Mouse (Mus musculus) heart, embryonic 14.5 days (tissue): ENCODE data around the gene Gm13285. TPM values are rescaled to one million over a fixed set of nuclear protein-coding genes. Genes with fewer than 3 reads are reported as not detected.
"Not testable (repeated sequence)": the region's sequence is repeated elsewhere in the genome, so short reads cannot be mapped to it uniquely, and the experiment has no call there.

Experiments
- ATAC-seq: fragments of 200-750 bp; cut with Nextera tagmentation; 2 replicates; pipeline ENCODE4 v1.8.0; 2017; ENCODE audit warnings: low read depth, moderate TSS enrichment; ENCODE audit not compliant: insufficient number of reproducible peaks, insufficient read depth, low FRiP score
- H3K27ac ChIP-seq, 2 experiments: fragments of 200-500 bp in 1 of 2; fragments of 300-500 bp in 1 of 2; sonication (generic) in 1 of 2; replicated peaks in 1 of 2; 2 replicates each; pipeline ENCODE4 v1.5.1; 2012 to 2014; ENCODE audit warnings: low read depth in 2 of 2, low read length in 2 of 2, control low read depth in 1 of 2, mild to moderate bottlenecking in 1 of 2, mixed read lengths in 1 of 2; ENCODE audit not compliant: control insufficient read depth in 1 of 2, insufficient read depth in 1 of 2
- H3K27me3 ChIP-seq: fragments of 300-500 bp; sonication (generic); 2 replicates; pipeline ENCODE4 v1.6.1; 2014; ENCODE audit warnings: mild to moderate bottlenecking, low read length, control low read depth; ENCODE audit not compliant: control insufficient read depth, insufficient read depth
- H3K36me3 ChIP-seq: fragments of 300-500 bp; sonication (generic); 2 replicates; pipeline ENCODE4 v1.6.1; 2014; ENCODE audit warnings: mild to moderate bottlenecking, control low read depth, low read length, mixed read lengths; ENCODE audit not compliant: control insufficient read depth, insufficient read depth
- H3K4me1 ChIP-seq, 2 experiments: fragments of 200-500 bp in 1 of 2; fragments of 300-500 bp in 1 of 2; sonication (generic) in 1 of 2; 2 replicates each; pipeline ENCODE4 v1.6.1; 2012 to 2014; ENCODE audit warnings: low read length in 2 of 2, control low read depth in 1 of 2, mixed read lengths in 1 of 2; ENCODE audit not compliant: control insufficient read depth in 2 of 2, insufficient read depth in 2 of 2
- H3K4me2 ChIP-seq: fragments of 300-500 bp; sonication (generic); 2 replicates; pipeline ENCODE4 v1.6.1; 2014; ENCODE audit warnings: mild to moderate bottlenecking, low read length
- H3K4me3 ChIP-seq, 2 experiments: fragments of 200-500 bp in 1 of 2; fragments of 300-500 bp in 1 of 2; sonication (generic) in 1 of 2; 2 replicates each; pipeline ENCODE4 v1.5.1; 2012 to 2014; ENCODE audit warnings: low read length in 2 of 2, mild to moderate bottlenecking in 2 of 2, control low read depth in 1 of 2, low read depth in 1 of 2, moderate library complexity in 1 of 2; ENCODE audit not compliant: control insufficient read depth in 1 of 2, insufficient read depth in 1 of 2
- H3K9ac ChIP-seq: fragments of 300-500 bp; sonication (generic); 2 replicates; pipeline ENCODE4 v1.6.1; 2014; ENCODE audit warnings: mild to moderate bottlenecking, low read length
- H3K9me3 ChIP-seq: fragments of 300-500 bp; sonication (generic); 2 replicates; pipeline ENCODE4 v1.6.1; 2016; ENCODE audit warnings: low read length, control low read depth; ENCODE audit not compliant: control insufficient read depth
- WGBS: fragments of 180-500 bp; shearing (Covaris S2); extraction: QIAGEN DNeasy Blood & Tissue Kit; methylation state at CpG from one replicate; pipeline ENCODE4 v1.1.7; 2014; 5-methylcytosine and 5-hydroxymethylcytosine counted together
- polyA plus RNA-seq: library from polyadenylated mRNA; unstranded; fragments of >200 nt; fragmentation: Nextera tagmentation; extraction: Ambion mirVana; gene quantifications from 2 replicates; pipeline ENCODE4 v1.2.1, GENCODE M21; 2014

Gm13285 gene
- polyA plus RNA-seq, 1 experiment from 2014 or later, result 0.80 TPM

- H3K4me1 ChIP-seq, ATAC-seq: not testable (repeated sequence)
- WGBS, result 85% methylated on average over 1 of the region's 1 CpGs
Measured at GRCm38 (mm10) chr4:88835225-88835624, 35.8 kb downstream of the Gm13285 start, which contains the start of gene Ifna5. Gene Ifna5, plus strand, starts transcription at chr4:88835525.

GRCm38 (mm10) chr4:88838828-88839227 is 39.4 kb downstream of the Gm13285 start:
- H3K4me1 ChIP-seq, result no peaks in the 10 kb centered on the region
- H3K27me3 ChIP-seq, result no peaks in the 10 kb centered on the region

More at GRCm38 (mm10) chr4:88835225-88835624, 35.8 kb downstream of the Gm13285 start, which contains the start of gene Ifna5:
- H3K27ac ChIP-seq, H3K4me3 ChIP-seq, H3K36me3 ChIP-seq, H3K4me2 ChIP-seq, H3K9ac ChIP-seq, H3K27me3 ChIP-seq, H3K9me3 ChIP-seq: not testable (repeated sequence)

GRCm38 (mm10) chr4:88840058-88840457 is 40.6 kb downstream of the Gm13285 start:
- Histone ChIP-seq H3K4me3 (no peak overlapping the region), H3K4me1 (no peaks in the 10 kb centered on the region), H3K9me3 (no peaks in the 10 kb centered on the region), H3K27ac (no peak overlapping the region), H3K4me2 (no peak overlapping the region), H3K36me3 (no peaks in the 10 kb centered on the region), H3K27me3 (no peaks in the 10 kb centered on the region), H3K9ac (no peak overlapping the region)
- ATAC-seq, result no peak
- 52% methylated on average over 3 of the region's 3 CpGs for WGBS

More at GRCm38 (mm10) chr4:88838828-88839227, 39.4 kb downstream of the Gm13285 start:
- Histone ChIP-seq H3K27ac (no peak overlapping the region), H3K4me2 (no peak overlapping the region), H3K9me3 (no peaks in the 10 kb centered on the region), H3K36me3 (no peaks in the 10 kb centered on the region), H3K4me3 (no peak overlapping the region), H3K9ac (no peak overlapping the region)
- no peak for ATAC-seq
- 42% methylated on average over 3 of the region's 3 CpGs for WGBS

GRCm38 (mm10) chr4:88841438-88841911 is 42.0 kb downstream of the Gm13285 start, which contains the start of gene Ifna4:
Gene Ifna4, plus strand, starts transcription at chr4:88841861.
- no peak within 1 kb of the TSS for H3K9ac ChIP-seq

GRCm38 (mm10) chr4:88845334-88845733 is 45.9 kb downstream of the Gm13285 start:
- Histone ChIP-seq H3K27ac (no peak overlapping the region), H3K36me3 (no peaks in the 10 kb centered on the region), H3K27me3 (no peaks in the 10 kb centered on the region), H3K9ac (no peak overlapping the region), H3K9me3 (no peaks in the 10 kb centered on the region), H3K4me2 (no peak overlapping the region), H3K4me3 (no peak overlapping the region), H3K4me1 (no peaks in the 10 kb centered on the region)
- WGBS, result 27% methylated on average over 2 of the region's 2 CpGs
- no peak for ATAC-seq

More at GRCm38 (mm10) chr4:88841438-88841911, 42.0 kb downstream of the Gm13285 start, which contains the start of gene Ifna4:
- no peak within 1 kb of the TSS for H3K4me2 ChIP-seq
- 37% methylated on average over 2 of the region's 2 CpGs for WGBS
- no peaks in the 10 kb centered on the region for H3K36me3 ChIP-seq
- no peak for ATAC-seq
- no peak within 1 kb of the TSS for H3K27ac ChIP-seq
- H3K4me1 ChIP-seq, result no peaks in the 10 kb centered on the region
- H3K9me3 ChIP-seq, result no peaks in the 10 kb centered on the region
- no peaks in the 10 kb centered on the region for H3K27me3 ChIP-seq
- H3K4me3 ChIP-seq, result no peak within 1 kb of the TSS

GRCm38 (mm10) chr4:88849698-88850097 is 50.2 kb downstream of the Gm13285 start, which contains the start of gene Ifna1:
Gene Ifna1, plus strand, starts transcription at chr4:88850087.
- Histone ChIP-seq H3K4me1 (no peaks in the 10 kb centered on the region), H3K27ac (no peak within 1 kb of the TSS), H3K4me3 (no peak within 1 kb of the TSS), H3K9ac (no peak within 1 kb of the TSS), H3K36me3 (no peaks in the 10 kb centered on the region), H3K4me2 (no peak within 1 kb of the TSS), H3K27me3 (no peaks in the 10 kb centered on the region), H3K9me3 (no peaks in the 10 kb centered on the region)
- no peak for ATAC-seq
- 70% methylated on average over 1 of the region's 1 CpGs for WGBS

Other genes starting within 250 kb of the Gm13285 start
- gene Ifna15, start 241.4 kb upstream of the Gm13285 start, polyA plus RNA-seq, result not detected in 2 replicates
- not detected in 2 replicates for gene Ifna14, start 227.9 kb upstream of the Gm13285 start, polyA plus RNA-seq
- not detected in 2 replicates for gene Ifna9, start 207.3 kb upstream of the Gm13285 start, polyA plus RNA-seq
- gene Ifna12, start 196.3 kb upstream of the Gm13285 start, polyA plus RNA-seq, result not detected in 2 replicates
- gene C87499, start 165.3 kb upstream of the Gm13285 start, polyA plus RNA-seq, result not detected in 2 replicates
- gene Ifna13, start 155.2 kb upstream of the Gm13285 start, polyA plus RNA-seq, result not detected in 2 replicates
- gene Ifna16, start 122.7 kb upstream of the Gm13285 start, polyA plus RNA-seq, result not detected in 2 replicates
- not detected in 2 replicates for gene Ifna2, start 115.8 kb upstream of the Gm13285 start, polyA plus RNA-seq
- gene Ifnab, start 108.3 kb upstream of the Gm13285 start, polyA plus RNA-seq, result not detected in 2 replicates
- gene Gm26566, start 77.9 kb upstream of the Gm13285 start, polyA plus RNA-seq, result 1.6 and 1.7 TPM in 2 replicates
- 105 and 108 TPM in 2 replicates for gene Klhl9, start 77.2 kb upstream of the Gm13285 start, polyA plus RNA-seq
- gene Gm13271, start 44.8 kb upstream of the Gm13285 start, polyA plus RNA-seq, result not detected in 2 replicates
- 0.49 TPM in 1 of 2 replicates, not detected in the other for gene Gm13283, start 39.5 kb upstream of the Gm13285 start, polyA plus RNA-seq
- not detected in 2 replicates for gene Gm13290, start 25.8 kb upstream of the Gm13285 start, polyA plus RNA-seq
- not detected in 2 replicates for gene Gm13289, start 22.7 kb upstream of the Gm13285 start, polyA plus RNA-seq
- gene Gm13272, start 19.8 kb upstream of the Gm13285 start, polyA plus RNA-seq, result not detected in 2 replicates
- not detected in 2 replicates for gene Ifnz, start 17.5 kb upstream of the Gm13285 start, polyA plus RNA-seq
- gene Gm13276, start 14.0 kb upstream of the Gm13285 start, polyA plus RNA-seq, result not detected in 2 replicates
- not detected in 2 replicates for gene Gm13277, start 11.0 kb upstream of the Gm13285 start, polyA plus RNA-seq
- not detected in 2 replicates for gene Gm13278, start 8.1 kb upstream of the Gm13285 start, polyA plus RNA-seq
- not detected in 2 replicates for gene Gm13275, start 5.2 kb upstream of the Gm13285 start, polyA plus RNA-seq
- gene Gm13279, start 2.3 kb upstream of the Gm13285 start, polyA plus RNA-seq, result not detected in 2 replicates
- gene Gm13287, start 3.6 kb downstream of the Gm13285 start, polyA plus RNA-seq, result not detected in 2 replicates
- 0.07 TPM in 1 of 2 replicates, not detected in the other for gene Gm13288, start 5.9 kb downstream of the Gm13285 start, polyA plus RNA-seq
- not detected in 2 replicates for gene Ifna7, start 16.6 kb downstream of the Gm13285 start, polyA plus RNA-seq
- not detected in 2 replicates for gene Ifna11, start 20.3 kb downstream of the Gm13285 start, polyA plus RNA-seq
- not detected in 2 replicates for gene Ifna6, start 27.8 kb downstream of the Gm13285 start, polyA plus RNA-seq
- gene Ifna5, start 35.9 kb downstream of the Gm13285 start, polyA plus RNA-seq, result not detected in 2 replicates
- not detected in 2 replicates for gene Ifna4, start 42.2 kb downstream of the Gm13285 start, polyA plus RNA-seq
- not detected in 2 replicates for gene Ifna1, start 50.4 kb downstream of the Gm13285 start, polyA plus RNA-seq
- gene Ifne, start 80.5 kb downstream of the Gm13285 start, polyA plus RNA-seq, result not detected in 2 replicates